Mouse (Mus musculus): Measurements from ENCODE around the gene Cass4.

Gene Cass4

DNA sequence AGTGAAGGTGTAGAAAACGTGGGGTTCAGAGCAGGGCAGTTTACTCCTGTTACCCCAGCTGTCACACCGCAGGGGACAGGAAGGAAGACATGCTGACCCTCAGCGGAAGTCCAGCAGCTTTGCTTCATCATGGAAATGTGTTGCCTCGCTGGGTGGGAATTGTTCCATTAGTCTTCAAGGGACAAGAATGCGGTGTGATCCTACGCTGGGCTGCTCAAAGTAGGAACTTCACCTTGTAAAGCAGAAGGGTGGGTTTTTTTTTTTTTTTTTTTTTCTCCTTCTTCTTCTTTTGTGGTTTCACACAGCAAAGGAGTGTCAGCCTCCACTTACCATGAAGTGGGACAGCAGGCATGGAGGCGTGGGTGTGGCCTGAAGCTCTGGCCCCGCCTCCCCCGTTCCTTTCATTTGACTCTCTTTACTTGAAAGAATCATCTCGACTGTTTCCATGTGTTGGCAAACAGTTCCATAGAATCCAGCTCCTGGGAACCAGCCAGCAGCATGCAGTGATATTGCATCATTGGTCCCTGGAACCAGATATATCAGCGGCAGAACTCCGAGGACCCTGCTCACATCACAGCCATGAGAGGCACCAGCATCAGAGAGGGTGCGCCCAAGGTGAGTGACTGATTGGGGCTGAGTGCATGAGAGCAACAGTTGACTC is at the start of gene Cass4:
Gene Cass4, plus strand, starts transcription at position 404 of the 661 bp plus-strand sequence.
- DNase-seq (ENCODE audit: low spot score) = peak; percentile 30

DNA sequence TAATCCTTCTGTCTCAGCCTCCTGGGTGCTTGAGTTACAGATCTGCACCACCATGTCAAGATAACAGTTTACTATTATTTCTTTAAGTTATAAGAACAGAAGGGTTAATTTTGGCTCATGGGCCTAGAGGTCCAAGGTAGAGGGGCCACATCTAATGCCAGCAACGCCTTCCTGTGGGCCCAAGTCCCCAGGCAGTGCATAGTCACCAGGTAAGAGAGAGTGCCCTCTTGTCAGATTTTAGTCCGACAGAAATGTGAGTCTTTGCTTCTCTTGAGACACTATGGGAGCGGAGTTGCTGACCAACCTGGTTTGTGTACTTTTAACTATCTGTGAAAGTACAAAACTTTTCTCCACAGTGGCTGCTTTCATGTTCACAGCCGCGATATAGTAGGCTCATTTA is 48.9 kb upstream of the Cass4 start:
- no peak for DNase-seq (ENCODE audit: low spot score)

DNA sequence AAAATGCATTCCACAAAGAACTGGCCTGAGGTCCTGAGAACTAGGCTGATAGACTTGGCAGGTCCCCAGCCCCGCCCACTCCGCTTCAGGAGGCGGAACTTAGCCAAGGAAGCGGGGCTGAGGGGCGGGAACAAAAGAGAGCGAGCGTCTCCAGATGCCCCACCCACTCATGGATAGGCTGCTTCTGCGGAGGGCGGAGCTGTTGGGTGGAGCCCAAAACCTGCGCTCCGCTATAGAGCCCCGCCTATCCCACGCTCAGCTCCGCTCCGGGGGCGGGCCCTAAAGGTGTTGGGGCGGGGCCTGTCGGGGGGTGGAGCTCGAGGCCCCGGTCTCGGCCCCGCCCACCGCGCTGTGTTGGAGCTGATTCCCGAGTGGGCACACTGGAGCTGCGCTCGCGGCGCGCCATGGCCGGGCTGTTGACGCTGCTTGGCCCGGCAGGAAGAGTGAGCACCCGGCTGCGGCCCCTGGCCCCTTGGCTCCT is 48.3 kb upstream of the Cass4 start, which contains the start of gene Fam210b:
Gene Fam210b, plus strand, starts transcription at position 308 of the 481 bp plus-strand sequence.
- DNase-seq (ENCODE audit: low spot score) = peak; percentile 97

DNA sequence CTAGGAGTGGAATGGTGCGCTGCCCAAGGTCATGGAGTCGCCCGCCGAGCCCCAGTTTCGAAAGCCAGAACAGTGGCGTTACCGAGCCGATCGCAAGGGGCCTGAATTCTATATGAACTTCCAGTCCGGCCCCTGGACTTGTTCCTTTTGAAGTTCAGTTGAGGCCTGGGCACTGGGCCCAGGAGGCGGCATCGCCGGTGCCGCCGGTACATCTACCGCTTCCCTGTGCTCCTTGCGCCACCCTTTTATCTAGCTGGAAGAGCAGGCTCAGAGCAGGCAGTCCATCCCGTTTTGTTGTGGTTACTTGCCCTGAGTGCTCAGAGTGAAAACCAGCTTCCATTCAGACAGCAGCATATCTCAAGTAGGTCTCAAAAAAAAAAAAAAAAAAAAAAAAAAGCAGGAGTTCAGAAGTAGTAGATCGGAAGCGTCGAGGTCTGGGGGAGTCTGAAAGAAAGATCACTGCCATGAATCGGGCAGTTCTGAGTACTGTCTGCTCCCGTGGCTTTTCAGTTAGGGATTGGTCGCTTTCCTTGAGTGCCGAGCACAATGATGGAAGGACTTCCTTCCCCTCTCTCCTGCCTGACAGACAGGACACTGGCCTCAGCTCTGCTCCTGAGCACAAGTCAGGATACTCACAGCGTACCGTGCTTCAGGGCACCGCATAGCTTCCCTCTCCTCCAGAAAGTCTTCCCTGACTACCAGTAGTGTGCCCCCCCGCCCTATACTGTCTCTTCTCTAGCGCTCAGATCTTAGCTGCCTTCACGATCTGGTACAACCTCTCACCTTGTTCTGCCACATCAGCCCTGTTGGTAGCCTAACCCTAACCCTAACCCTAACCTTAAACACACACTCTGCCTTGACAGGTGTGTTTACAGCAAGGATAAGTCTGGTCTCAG is 47.3 kb upstream of the Cass4 start:
- DNase-seq (ENCODE audit: low spot score) = peak; percentile 75

DNA sequence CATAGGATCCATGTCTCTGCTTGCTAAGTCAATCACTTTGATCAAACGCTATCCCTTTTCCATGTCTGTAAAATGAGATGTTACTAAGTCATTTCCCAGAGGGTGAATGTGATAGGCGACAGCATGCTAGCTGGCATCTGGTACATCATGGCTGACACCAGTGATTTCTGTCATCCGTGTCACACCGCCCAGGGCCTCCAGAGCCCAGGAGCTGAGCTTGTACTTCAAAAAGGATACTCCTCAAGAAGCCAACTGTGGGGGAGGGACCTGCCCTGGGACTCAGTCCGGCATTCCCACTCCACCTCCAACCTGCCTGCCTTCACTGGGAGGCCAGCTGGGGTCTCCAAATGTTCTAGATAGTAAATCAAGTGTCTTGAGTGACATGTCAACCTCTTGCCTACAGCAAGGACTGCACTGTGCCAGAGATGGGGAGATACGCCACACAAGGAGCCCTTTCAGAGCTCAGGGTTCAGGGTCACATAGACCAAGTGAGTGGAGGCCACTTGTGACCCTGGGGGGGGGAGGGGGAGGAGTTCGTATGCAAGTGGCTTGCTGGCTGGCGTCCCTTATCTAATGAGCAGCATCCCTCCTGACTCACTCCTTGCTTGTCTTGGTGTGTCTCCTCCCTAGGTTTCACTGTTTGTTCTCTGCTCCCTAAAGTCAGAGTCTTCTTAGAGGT is 46.5 kb upstream of the Cass4 start:
- DNase-seq (ENCODE audit: low spot score) = peak; percentile 46

DNA sequence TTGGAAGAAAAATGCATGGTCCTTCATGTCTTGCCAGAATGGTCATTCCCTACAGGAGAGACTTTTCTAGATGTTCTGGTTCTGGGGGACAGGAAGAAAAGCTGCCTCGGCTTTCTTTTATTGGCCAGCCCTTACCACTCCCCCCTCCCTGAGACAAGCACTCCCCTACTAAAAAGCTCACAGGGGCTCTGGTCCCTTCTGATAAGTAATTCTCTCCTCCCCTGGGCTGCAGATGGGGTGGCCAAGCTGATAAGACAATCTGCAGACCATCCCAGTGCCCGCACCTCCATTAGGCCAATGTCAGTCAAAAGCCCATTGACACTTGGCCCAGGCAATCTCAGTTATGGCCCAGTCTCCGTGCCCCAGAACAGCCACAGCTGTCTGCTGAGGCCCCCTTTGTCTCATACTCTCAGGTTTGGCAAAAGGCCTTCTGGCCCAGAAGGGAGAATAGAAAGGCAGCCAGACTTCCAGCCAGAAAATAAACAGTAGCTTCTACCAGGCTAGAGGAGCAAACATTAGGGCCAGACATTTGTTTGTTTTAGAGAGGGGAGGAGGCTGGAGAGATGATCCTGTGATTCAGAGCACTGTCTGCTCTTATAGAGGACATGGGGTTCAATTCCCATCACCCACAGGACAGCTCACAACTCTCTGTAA is 45.2 kb upstream of the Cass4 start:
- peak; percentile 19 for DNase-seq (ENCODE audit: low spot score)

DNA sequence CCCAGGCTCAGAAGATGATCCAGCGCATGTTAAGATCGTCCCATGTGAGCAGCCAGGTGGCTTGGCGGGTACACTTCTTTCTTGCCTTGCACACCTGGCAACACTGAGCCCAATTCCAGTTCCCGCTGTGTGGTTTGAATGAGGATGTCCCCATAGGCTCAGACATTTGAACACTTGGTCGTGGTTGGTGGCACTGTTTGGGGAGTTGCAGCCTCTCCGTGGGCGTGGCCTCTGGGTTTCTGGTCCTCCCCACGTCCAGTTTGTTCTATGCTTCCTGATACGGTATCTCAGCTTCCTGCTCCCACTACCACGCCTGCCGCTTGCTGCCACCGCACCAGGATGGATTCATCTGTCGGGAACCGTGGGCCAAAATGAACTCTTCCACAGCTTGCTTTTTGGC is 43.8 kb upstream of the Cass4 start:
- DNase-seq (ENCODE audit: low spot score) = no peak

DNA sequence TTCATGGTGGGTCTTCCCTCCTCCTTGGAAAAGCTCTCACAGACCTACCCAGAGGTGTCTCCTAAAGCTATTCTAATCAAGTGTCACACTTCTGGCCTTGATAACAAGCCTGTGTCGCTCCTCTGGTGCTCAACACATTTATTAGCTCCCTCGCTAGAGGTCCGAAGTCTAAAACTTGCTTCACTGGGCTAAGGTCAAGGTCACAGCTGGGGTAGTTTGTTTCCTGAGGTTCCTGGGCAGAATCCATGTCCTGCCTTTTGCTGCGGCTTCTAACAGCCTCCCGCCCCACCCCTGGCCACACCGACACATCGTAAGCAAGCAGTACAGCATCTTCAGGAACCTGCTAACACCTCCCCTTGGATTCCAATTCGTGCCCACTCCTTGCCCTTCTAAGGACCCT is 42.8 kb upstream of the Cass4 start:
- no peak for DNase-seq (ENCODE audit: low spot score)

DNA sequence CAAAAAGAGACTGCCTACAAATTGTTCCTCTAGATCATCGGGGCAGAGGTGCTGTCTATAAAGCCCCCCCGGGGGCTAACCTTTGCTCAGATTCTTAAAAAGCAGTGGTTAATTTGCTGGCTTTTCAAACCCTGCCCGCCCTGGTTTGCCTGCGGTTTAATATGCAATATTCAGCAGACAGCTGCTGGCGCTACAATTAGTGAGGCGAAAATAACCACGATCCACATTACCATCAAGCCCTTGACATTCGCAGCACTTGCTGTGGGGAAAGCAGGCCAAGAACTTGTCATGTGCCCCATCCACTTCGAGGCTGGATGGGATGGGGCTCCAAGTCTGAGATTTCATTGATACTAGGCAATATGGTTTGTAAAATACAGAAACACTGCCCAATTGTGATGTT is 40.4 kb upstream of the Cass4 start:
- DNase-seq (ENCODE audit: low spot score) = no peak

DNA sequence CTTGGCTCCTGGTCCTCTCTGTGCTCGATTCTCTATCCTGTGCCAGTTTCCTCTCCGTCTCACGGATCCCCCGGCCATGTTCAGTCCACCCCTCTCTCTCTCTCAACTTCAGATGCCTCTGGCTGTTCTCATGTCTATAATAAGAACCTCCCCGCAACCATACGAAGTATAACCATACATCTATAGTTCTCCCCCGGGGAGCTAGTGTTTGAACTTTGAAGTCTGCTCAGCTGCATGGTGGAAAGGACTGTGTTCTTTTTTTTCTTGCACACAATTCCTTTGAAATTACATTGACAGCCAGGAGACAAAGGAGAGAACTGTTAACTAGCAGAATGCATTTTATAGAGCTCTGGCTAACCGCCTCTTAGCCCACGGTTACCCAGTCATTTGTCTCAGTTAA is 38.8 kb upstream of the Cass4 start:
- no peak for DNase-seq (ENCODE audit: low spot score)

DNA sequence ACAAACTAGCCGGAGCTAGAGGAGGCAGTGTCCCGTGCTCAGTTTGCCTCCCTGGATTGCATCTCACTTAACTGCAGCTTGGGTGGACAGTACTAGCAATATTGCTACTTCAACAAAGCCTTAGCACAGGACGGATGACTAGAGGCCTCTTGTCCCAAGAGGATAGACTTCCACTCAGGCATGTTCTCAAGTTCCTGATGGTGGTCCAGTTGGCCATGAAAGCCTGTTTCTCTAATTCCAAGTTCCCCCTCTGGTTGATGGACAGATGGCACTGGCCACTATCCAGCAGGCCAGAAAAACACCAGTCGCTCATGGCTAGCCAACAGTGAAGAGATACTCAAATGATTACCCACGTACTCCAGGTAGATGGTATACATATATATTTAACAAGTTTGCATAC is 37.8 kb upstream of the Cass4 start:
- no peak for DNase-seq (ENCODE audit: low spot score)

DNA sequence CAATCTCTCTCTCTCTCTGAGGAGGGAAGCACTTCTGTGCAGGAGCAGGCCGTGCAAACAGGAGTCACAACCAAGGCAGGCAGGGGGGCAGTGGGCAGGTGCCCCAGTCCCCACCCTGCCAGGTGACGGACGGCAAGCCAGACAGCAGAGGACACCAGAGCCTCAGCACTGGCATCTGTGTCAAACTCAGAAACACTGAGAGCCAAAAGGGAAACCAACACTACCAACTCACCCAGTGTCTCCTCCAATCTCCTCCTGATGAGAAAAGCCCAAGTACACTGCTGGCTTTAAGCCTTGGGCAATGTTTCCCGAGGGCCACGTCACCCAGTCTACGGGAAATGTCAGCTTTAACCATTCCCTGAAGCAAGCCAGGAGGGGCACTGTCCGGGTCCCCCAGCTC is 30.4 kb upstream of the Cass4 start:
- DNase-seq (ENCODE audit: low spot score) = no peak

DNA sequence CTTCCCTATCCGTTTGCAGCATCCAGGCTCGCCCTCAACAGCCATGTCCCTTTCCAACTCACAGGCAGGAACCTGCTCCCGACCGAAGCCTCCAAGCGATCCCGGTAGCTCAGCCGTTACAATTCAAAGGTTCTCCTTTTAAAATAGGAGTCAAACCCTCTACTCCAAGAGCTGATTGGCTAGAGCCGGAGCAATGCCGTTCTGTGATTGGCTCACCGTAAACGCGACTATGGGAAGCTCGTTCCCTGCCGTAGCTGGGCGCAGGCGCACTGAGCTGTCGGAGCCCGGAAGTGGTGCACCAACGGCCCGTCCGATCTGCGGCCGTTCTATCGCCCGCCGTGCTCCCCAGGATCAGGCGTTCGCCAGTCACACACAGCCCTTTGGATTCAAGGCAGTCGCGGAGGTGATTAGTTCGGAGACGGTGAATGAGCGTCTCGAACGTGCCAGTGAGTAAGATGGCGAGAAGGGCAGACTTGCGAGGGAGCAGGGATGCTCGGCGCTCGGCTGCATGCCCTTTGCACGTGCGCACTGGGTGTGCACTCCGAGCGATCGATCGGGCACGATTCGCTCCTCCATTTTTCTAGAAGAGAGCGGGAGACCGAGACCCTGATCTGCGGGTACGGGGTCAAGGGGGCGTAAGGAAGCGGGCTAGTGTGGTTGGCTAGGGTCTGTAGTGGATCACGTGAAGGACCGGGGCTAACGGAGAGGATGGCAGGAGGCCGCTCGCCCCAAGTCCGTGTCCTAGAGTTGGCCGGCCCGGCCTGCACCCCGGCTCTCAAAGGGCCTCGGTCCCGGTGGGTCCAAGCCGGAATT is 23.0 kb upstream of the Cass4 start, which contains the start of the genes Aurka and Cstf1:
Gene Aurka, minus strand, starts transcription at position 125 of the 813 bp plus-strand sequence.
Gene Cstf1, plus strand, starts transcription at position 271 of the 813 bp plus-strand sequence.
- DNase-seq (ENCODE audit: low spot score) = peak; percentile 97

DNA sequence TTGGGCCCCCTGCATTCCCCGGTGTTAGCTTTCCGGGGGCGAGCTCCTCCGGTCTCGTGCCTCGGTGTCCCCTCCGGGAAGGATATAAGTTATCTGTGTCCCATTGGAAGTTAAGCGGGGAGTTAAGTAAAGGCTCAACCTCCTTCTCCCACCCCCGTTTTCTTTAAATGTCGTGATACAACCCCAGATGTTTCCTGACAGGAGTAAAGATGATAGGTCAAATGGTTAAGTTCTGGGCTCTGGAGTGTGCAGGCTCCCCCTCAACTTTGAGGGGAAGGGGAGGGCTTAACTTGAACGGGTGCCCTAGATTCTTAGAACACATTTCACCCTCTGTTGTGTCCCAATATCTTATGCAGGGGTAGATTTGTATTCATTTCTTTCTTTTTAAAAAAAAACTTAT is 22.3 kb upstream of the Cass4 start:
- DNase-seq (ENCODE audit: low spot score) = no peak

DNA sequence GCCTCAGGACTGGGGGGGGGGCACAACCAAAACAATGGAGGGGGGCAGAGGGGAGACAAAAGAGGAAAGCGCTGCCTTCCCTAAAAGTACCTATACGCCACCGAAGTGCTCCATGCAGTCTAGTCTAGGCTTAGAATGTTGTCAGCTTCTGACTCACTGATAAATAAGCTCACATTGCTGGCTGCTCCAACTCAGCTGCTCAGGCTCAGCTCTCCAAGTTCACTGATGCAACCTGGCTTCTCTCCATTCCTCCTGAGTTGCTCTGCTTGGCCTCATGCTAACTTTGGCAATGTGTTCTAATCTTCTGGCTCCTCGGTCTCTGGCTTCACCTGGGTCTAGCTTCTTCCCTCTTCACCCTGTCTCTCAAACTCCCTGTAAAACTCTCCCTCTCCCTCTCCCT is 17.0 kb upstream of the Cass4 start:
- no peak for DNase-seq (ENCODE audit: low spot score)

DNA sequence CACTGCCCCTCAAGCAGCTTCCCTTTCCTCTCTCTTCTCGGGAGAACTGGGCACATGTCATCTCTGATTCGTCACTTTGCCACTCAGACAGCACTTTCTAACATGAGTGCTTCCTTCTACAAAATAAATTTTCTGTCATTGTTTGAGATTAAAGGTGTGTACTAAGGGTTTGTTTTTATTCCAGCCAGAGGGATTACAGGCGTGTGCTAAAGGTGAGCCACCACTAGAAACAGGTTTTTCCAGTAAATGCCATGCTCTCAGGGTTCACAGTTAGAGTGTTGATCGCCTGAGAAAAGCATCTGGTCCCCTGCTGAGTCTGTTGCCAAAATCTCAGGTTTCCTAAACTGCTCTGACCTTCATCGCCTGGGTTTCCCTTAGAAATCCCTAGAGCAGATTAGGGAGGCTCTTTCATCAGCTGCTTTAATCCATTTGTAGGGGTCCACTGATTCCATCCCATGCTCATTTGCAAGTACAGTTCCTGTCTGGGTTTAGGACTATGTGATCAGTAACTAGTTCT is 16.5 kb upstream of the Cass4 start:
- DNase-seq (ENCODE audit: low spot score) = no peak

DNA sequence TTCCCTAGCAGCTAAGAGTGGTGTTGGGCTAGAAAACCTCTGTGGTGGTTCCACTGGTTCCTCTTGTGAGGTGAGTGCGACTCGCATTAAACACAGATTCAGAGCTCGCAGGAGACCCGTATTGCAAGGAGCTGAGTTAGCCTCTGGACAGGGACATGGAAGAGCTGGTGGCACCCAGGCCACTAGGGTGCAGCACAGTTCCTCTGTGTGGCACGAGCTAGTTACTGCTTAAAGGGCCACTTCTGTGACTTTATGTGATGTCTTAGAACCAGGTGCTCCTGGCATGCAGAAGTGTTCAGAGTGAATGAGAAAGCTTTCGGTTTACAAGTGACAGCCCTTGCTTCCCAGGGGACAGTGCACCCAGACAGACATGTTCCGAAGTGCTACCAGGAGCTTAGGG is 15.3 kb upstream of the Cass4 start:
- peak; percentile 54 for DNase-seq (ENCODE audit: low spot score)

DNA sequence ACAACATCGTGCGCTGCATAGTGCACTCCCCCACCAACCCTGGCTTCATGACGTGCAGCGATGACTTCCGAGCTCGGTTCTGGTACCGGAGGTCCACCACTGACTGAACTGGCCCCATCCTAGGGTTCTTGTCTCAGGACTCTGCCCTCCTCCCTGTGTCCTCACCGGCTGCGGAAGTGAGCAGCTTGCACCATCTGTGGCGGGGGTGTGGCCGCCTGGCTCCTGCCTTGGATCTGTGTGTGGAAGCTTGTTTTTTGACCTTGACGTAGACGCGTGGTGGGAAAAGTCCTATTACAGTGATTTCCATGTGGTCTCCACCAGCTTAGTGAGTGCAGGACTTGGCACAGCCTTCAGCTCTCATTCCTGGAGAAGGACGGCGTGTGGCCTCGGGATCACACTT is 13.1 kb upstream of the Cass4 start:
- no peak for DNase-seq (ENCODE audit: low spot score)

DNA sequence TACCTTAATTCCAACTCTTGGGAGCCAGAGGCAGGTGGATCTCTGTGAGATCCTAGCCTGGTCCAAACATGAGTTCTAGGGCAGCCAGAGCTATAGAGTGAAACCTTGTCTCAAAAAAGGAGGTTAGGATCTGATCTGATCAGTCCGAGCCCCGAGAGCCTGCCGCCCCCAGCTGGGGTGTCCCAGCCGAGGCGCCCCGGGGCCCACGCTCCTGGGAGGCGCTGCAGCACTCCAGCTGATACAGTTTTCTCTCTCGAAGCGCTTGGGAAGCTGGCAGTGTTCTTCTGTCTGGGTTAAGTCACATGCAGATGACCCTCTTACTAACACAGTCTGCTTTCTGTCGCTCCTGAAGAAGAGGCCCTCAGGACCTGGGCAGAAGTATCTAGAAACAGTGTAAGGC is 12.3 kb upstream of the Cass4 start:
- no peak for DNase-seq (ENCODE audit: low spot score)

DNA sequence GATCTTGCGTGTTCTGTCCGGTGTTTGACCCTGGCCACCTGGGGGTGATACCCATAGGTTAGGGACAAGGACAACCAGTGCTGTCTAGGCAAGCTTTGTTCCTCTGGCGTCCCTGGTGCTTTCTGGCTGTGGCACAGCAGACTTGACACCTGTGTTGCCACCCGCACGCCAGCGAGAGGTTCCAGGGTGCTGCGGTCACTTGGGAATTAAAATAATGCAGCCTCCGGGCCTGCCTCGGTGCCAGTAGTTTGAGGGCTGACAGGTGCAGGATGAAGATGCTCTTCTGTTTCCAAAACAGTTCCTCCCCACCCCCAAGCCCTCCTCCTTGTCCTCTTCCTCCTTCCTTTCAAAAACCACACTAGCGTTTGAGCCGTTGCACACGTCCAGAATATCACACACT is 11.7 kb upstream of the Cass4 start:
- DNase-seq (ENCODE audit: low spot score) = no peak

DNA sequence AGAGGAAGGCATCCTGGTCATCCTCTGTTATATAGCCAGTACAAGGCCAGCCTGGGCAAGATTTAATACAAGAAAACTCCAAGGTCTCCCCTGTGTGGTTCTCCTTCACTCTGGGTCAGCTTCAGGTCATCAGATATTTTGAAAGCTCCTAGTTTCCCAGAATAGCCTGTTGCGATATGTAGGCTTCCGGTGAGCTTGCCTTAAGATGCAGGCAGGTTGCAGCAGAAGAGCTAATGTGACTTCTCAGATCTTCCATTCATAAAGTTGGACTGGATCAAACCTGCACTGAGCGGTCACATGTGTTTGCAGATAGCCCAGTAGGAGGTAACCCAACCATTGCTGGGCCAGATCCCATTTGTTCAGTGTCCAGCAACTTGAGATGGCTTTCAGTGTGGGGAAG is 8.9 kb upstream of the Cass4 start:
- no peak for DNase-seq (ENCODE audit: low spot score)

All from MN1 (cell line).